In genomic region chr1:79848663-79849062, GRCm38 (mm10) we compare ENCODE assay signal across 29 mouse cellular contexts. TPM values are rescaled to one million over a fixed set of nuclear protein-coding genes. Genes with fewer than 3 reads are reported as not detected.
A peak's percentile ranks its signal among the peaks of the same experiment; 100 is the strongest.
DNase-seq lines count a peak whose midpoint lies in the region; ATAC-seq and TF ChIP-seq lines count a peak whose summit lies in the region.
"Had no signal": no experiment of that assay in that cellular context is flagged by ENCODE, and none has a peak within 500 bp of the region (broad histone marks: within the 10 kb centered on the region; RNA-seq: fewer than 3 reads in every experiment).

No protein-coding gene starts in this region.

- no peak for TF ChIP-seq RAD21 in CH12.LX (IDR thresholded peaks at IDR 0.05; ENCODE audit: low read depth, low read length)

- dilution Hi-C loops in CH12.LX (cut with MboI; ENCODE audit: extremely low pct_ligation_motif_present, extremely low pct_unique_long_range_greater_than_20kb, low sequenced_read_pairs), result no loop called here

- H3K4me2 ChIP-seq in liver, embryonic 12.5 days, result no peak overlapping the region
- H3K4me2 ChIP-seq in CH12.LX (ENCODE audit: insufficient read depth, low read depth, poor library complexity, severe bottlenecking), result no peak overlapping the region
- H3K4me2 ChIP-seq in forebrain, embryonic 14.5 days (ENCODE audit: low read length), result no peak overlapping the region
- H3K4me2 ChIP-seq: forebrain, embryonic 15.5 days; hindbrain, embryonic 13.5 days; limb, embryonic 13.5 days; lung, embryonic 15.5 days; midbrain, embryonic 13.5 days; neural tube, embryonic 12.5 days had no signal

- H3K36me3 ChIP-seq in liver, adult 2 months (ENCODE audit: control insufficient read depth, insufficient read depth, low read length), result no peaks in the 10 kb centered on the region
- no peaks in the 10 kb centered on the region for H3K36me3 ChIP-seq in liver, embryonic 12.5 days
- peaks cover 0 to 6% of the 10 kb centered on the region in 2 experiments for H3K36me3 ChIP-seq in CH12.LX (replicated peaks in 1 of 2; ENCODE audit: control insufficient read depth in 1 of 2, insufficient read depth in 1 of 2, low read length in 1 of 2)
- no peaks in the 10 kb centered on the region for H3K36me3 ChIP-seq in forebrain, embryonic 14.5 days (ENCODE audit: control insufficient read depth, insufficient read depth, low read length)
- H3K36me3 ChIP-seq: forebrain, embryonic 15.5 days; G1E; heart, embryonic 10.5 days; hindbrain, embryonic 13.5 days; lung, embryonic 15.5 days; midbrain, embryonic 13.5 days had no signal

- no peak overlapping the region for H3K27ac ChIP-seq in liver, adult 2 months (replicated peaks; ENCODE audit: insufficient read depth, low read depth, low read length)
- H3K27ac ChIP-seq in liver, embryonic 12.5 days, result no peak overlapping the region
- no peak overlapping the region for H3K27ac ChIP-seq in CH12.LX (ENCODE audit: insufficient read depth, low read depth)
- no peak overlapping the region for H3K27ac ChIP-seq in forebrain, embryonic 14.5 days (ENCODE audit: low read depth, low read length)
- H3K27ac ChIP-seq: forebrain, embryonic 15.5 days; heart, embryonic 10.5 days; hindbrain, embryonic 13.5 days; left cerebral cortex, adult 2 months; limb, embryonic 13.5 days; liver, embryonic 14.5 days; lung, embryonic 15.5 days; midbrain, embryonic 13.5 days; neural tube, embryonic 12.5 days had no signal

- H3K4me1 ChIP-seq in liver, adult 2 months (ENCODE audit: control insufficient read depth, insufficient read depth, low read length), result peaks cover 3% of the 10 kb centered on the region; the same call in 1 of the 2 replicates
- H3K4me1 ChIP-seq in liver, embryonic 12.5 days, result 0 out of 2 replicates have a peak, but pooled peaks cover 2% of the 10 kb centered on the region
- H3K4me1 ChIP-seq in CH12.LX (ENCODE audit: control insufficient read depth in 1 of 2, insufficient read depth in 2 of 2), result peaks cover 9 to 18% of the 10 kb centered on the region in 2 experiments
- H3K4me1 ChIP-seq in forebrain, embryonic 14.5 days (ENCODE audit: control insufficient read depth, insufficient read depth, low read length), result no peaks in the 10 kb centered on the region
- H3K4me1 ChIP-seq: forebrain, embryonic 15.5 days; hindbrain, embryonic 13.5 days; limb, embryonic 13.5 days; midbrain, embryonic 13.5 days; neural tube, embryonic 12.5 days had no signal

- no peak overlapping the region for H3K4me3 ChIP-seq in liver, adult 2 months (ENCODE audit: insufficient read depth, low read depth, low read length)
- H3K4me3 ChIP-seq in liver, embryonic 12.5 days, result no peak overlapping the region
- H3K4me3 ChIP-seq in CH12.LX (replicated peaks in 1 of 3; ENCODE audit: low read depth in 2 of 3, low read length in 2 of 3, poor library complexity in 1 of 3), result no peak overlapping the region
- no peak overlapping the region for H3K4me3 ChIP-seq in forebrain, embryonic 14.5 days (ENCODE audit: low read depth, low read length)
- H3K4me3 ChIP-seq: forebrain, embryonic 15.5 days; heart, embryonic 10.5 days; hindbrain, embryonic 13.5 days; left cerebral cortex, adult 2 months; limb, embryonic 13.5 days; lung, embryonic 15.5 days; midbrain, embryonic 13.5 days; myocyte; neural tube, embryonic 12.5 days had no signal

- peak; percentile 73 for TF ChIP-seq EP300 in CH12.LX (IDR thresholded peaks at IDR 0.05; ENCODE audit: low read length)

- TF ChIP-seq CTCF in liver, adult 2 months (IDR thresholded peaks at IDR 0.05; ENCODE audit: low read depth, low read length), result no peak
- no peak for TF ChIP-seq CTCF in CH12.LX (conservative IDR thresholded peaks at IDR 0.05 in 1 of 2, IDR thresholded peaks at IDR 0.05 in 1 of 2; ENCODE audit: low read depth in 2 of 2, low read length in 2 of 2)

- in situ Hi-C loops in CH12.LX (cut with MboI; ENCODE audit: low pct_ligation_motif_present, low pct_unique_long_range_greater_than_20kb, low sequenced_read_pairs), result no loop called here

- peak; percentile 34 for DNase-seq in liver, adult 2 months (ENCODE audit: extremely low read depth, low read depth, low spot score)
- DNase-seq in CH12.LX (ENCODE audit: extremely low read depth), result peak; percentile 77
- DNase-seq in forebrain, embryonic 14.5 days (ENCODE audit: low spot score), result no peak
- DNase-seq in ovary, postnatal 10 days (ENCODE audit: low spot score), result no peak
- DNase-seq in gastrocnemius, adult 8-10 months (ENCODE audit: low spot score in 2 of 2), result no peak
- DNase-seq: adrenal gland, adult 8-10 months; cerebellum, adult 8-10 months; cerebellum, postnatal 25 days; heart, postnatal 36 days; kidney, adult 9 months; kidney, postnatal 10 days; retina, postnatal 1 day; right cerebral cortex, postnatal 14 days; thymus, postnatal 4 days had no signal

- no peaks in the 10 kb centered on the region for H3K79me2 ChIP-seq in liver, adult 2 months (ENCODE audit: control insufficient read depth, insufficient read depth, low read length)
- no peaks in the 10 kb centered on the region; the same call in 1 of the 2 replicates for H3K79me2 ChIP-seq in CH12.LX (replicated peaks; ENCODE audit: control insufficient read depth, extremely low read depth, insufficient read depth, poor library complexity, severe bottlenecking)

- WGBS in liver, adult 2 months, result 67% methylated on average over 3 of the region's 3 CpGs
- 30% methylated on average over 3 of the region's 3 CpGs for WGBS in liver, embryonic 12.5 days (ENCODE audit: insufficient replicate concordance)
- 88% methylated on average over 3 of the region's 3 CpGs for WGBS in forebrain, embryonic 14.5 days

- no peaks in the 10 kb centered on the region for H3K9me3 ChIP-seq in liver, embryonic 12.5 days (replicated peaks)
- H3K9me3 ChIP-seq in CH12.LX (replicated peaks; ENCODE audit: low read length), result peaks cover 2% of the 10 kb centered on the region
- H3K9me3 ChIP-seq in forebrain, embryonic 14.5 days (replicated peaks; ENCODE audit: control insufficient read depth, low read length), result no peaks in the 10 kb centered on the region
- H3K9me3 ChIP-seq: forebrain, embryonic 15.5 days; G1E; heart, embryonic 10.5 days; hindbrain, embryonic 13.5 days; limb, embryonic 13.5 days; lung, embryonic 15.5 days; midbrain, embryonic 13.5 days; neural tube, embryonic 12.5 days had no signal

- H3K9ac ChIP-seq in liver, adult 2 months (ENCODE audit: low read depth, low read length), result no peak overlapping the region
- H3K9ac ChIP-seq in liver, embryonic 12.5 days, result no peak overlapping the region
- no peak overlapping the region for H3K9ac ChIP-seq in CH12.LX (ENCODE audit: insufficient read depth, low read depth)
- H3K9ac ChIP-seq in forebrain, embryonic 14.5 days (ENCODE audit: low read length), result no peak overlapping the region
- H3K9ac ChIP-seq: forebrain, embryonic 15.5 days; hindbrain, embryonic 13.5 days; limb, embryonic 13.5 days; liver, embryonic 14.5 days; lung, embryonic 15.5 days; midbrain, embryonic 13.5 days; neural tube, embryonic 12.5 days had no signal

- ATAC-seq in liver, embryonic 12.5 days, result no peak
- peak; percentile 67 to 70 for ATAC-seq in hematopoietic stem cell, adult 5-6 weeks (replicated peaks in 1 of 2; ENCODE audit: insufficient read depth in 1 of 2, low FRiP score in 2 of 2, low TSS enrichment in 1 of 2, low read depth in 1 of 2, poor library complexity in 2 of 2, severe bottlenecking in 2 of 2)
- ATAC-seq in monocyte, adult 5-6 weeks (replicated peaks; ENCODE audit: insufficient number of reproducible peaks, low FRiP score, low TSS enrichment, poor library complexity, severe bottlenecking), result peak; percentile 75
- ATAC-seq in forebrain, embryonic 14.5 days, result no peak
- ATAC-seq: forebrain, embryonic 15.5 days; intestine, embryonic 16.5 days; midbrain, embryonic 13.5 days had no signal

- no peak for TF ChIP-seq POLR2A in liver, adult 2 months (IDR thresholded peaks at IDR 0.05; ENCODE audit: extremely low read depth, insufficient read depth, low read length)
- TF ChIP-seq POLR2A in CH12.LX (IDR thresholded peaks at IDR 0.05; ENCODE audit: low read depth, low read length), result no peak

- H3K27me3 ChIP-seq in liver, adult 2 months (ENCODE audit: control insufficient read depth, insufficient read depth, low read length), result no peaks in the 10 kb centered on the region
- no peaks in the 10 kb centered on the region for H3K27me3 ChIP-seq in liver, embryonic 12.5 days (replicated peaks)
- H3K27me3 ChIP-seq in CH12.LX (replicated peaks), result no peaks in the 10 kb centered on the region
- no peaks in the 10 kb centered on the region for H3K27me3 ChIP-seq in forebrain, embryonic 14.5 days (replicated peaks; ENCODE audit: control insufficient read depth, insufficient read depth, low read length)
- H3K27me3 ChIP-seq: forebrain, embryonic 15.5 days; hindbrain, embryonic 13.5 days; limb, embryonic 13.5 days; lung, embryonic 15.5 days; midbrain, embryonic 13.5 days; neural tube, embryonic 12.5 days had no signal

TF ChIP-seq in CH12.LX, 34 proteins besides CTCF, POLR2A, EP300 and RAD21 (continues in another document):
- no peak for TF ChIP-seq ZKSCAN1 (IDR thresholded peaks at IDR 0.05; ENCODE audit: borderline replicate concordance, low read depth, low read length)
- no peak for TF ChIP-seq USF1 (IDR thresholded peaks at IDR 0.05; ENCODE audit: low read depth, low read length)
- peak; percentile 50; the same call in 1 of the 2 replicates for TF ChIP-seq ETS1 (conservative IDR thresholded peaks at IDR 0.05; ENCODE audit: low read depth, low read length)
- TF ChIP-seq MAX (IDR thresholded peaks at IDR 0.05; ENCODE audit: low read length), result peak; percentile 75; the same call in 1 of the 2 replicates
- TF ChIP-seq NELFE (IDR thresholded peaks at IDR 0.05; ENCODE audit: low read depth, low read length), result no peak
- TF ChIP-seq HCFC1 (IDR thresholded peaks at IDR 0.05; ENCODE audit: low read depth, low read length), result no peak
- TF ChIP-seq CHD1 (IDR thresholded peaks at IDR 0.05; ENCODE audit: low read depth, low read length), result no peak
- peak; percentile 73 for TF ChIP-seq ZNF384 (IDR thresholded peaks at IDR 0.05; ENCODE audit: low read depth, low read length)
- no peak for TF ChIP-seq POLR2AphosphoS2 (IDR thresholded peaks at IDR 0.05; ENCODE audit: low read depth, low read length)
- TF ChIP-seq MEF2A (IDR thresholded peaks at IDR 0.05; ENCODE audit: borderline replicate concordance, low read depth, low read length), result no peak; the same call in 1 of the 2 replicates
- no peak for TF ChIP-seq ZC3H11A (IDR thresholded peaks at IDR 0.05; ENCODE audit: low read depth, low read length)

RNA-seq across cellular contexts. Expression of gene Serpine2, which starts 12.3 kb away (rescaled TPM):
- 1.8 and 2.1 TPM in 2 replicates for total RNA-seq in liver, adult 2 months (2014; rRNA removed)
- 0.92 and 1.1 TPM in 2 replicates for polyA plus RNA-seq in liver, adult 2 months (2012; rRNA removed)
- polyA plus RNA-seq in liver, embryonic 12.5 days (2016; fragmentation: Nextera tagmentation; extraction: Ambion mirVana), result 12.6 and 14.5 TPM in 2 replicates
- 12.4 and 17.3 TPM in 2 replicates for total RNA-seq in CH12.LX (2012; rRNA removed)
- 12.2 and 14.8 TPM in 2 replicates for total RNA-seq in CH12.LX (2014; rRNA removed)
- polyA plus RNA-seq in CH12.LX (2012; ENCODE audit: insufficient read length, low read depth), result 12.7 and 15.1 TPM in 2 replicates
- total RNA-seq in hematopoietic stem cell, adult 5-6 weeks (2017), result 2.9 and 8.3 TPM in 2 replicates
- 3.4 to 7.1 TPM in 2 of 3 replicates, not detected in the other for total RNA-seq in monocyte, adult 5-6 weeks (2017)
- polyA plus RNA-seq in forebrain, embryonic 14.5 days (2014; fragmentation: Nextera tagmentation; extraction: Ambion mirVana), result 61.2 and 80.9 TPM in 2 replicates
- 10 to 100 TPM; 68.2 to 83.3 (median 76.2) TPM for total RNA-seq in gastrocnemius, adult 8-10 months (2022)
- polyA plus RNA-seq: G1E had no signal

Comparison
In these comparisons a context has a peak if more than half of its experiments do, and no peak if none do; other contexts are left out.
1. DNase-seq: peak in liver, adult 2 months (single experiment) and CH12.LX (single experiment); none in forebrain, embryonic 14.5 days (single experiment), ovary, postnatal 10 days (single experiment) and gastrocnemius, adult 8-10 months (0 of 2).
2. ATAC-seq: peak in hematopoietic stem cell, adult 5-6 weeks (2 of 2) and monocyte, adult 5-6 weeks (single experiment); none in liver, embryonic 12.5 days (single experiment) and forebrain, embryonic 14.5 days (single experiment).